Mouse (Mus musculus) heart, embryonic 12.5 days (tissue): ENCODE results near the gene Mrps23. TPM values are rescaled to one million over a fixed set of nuclear protein-coding genes. Genes with fewer than 3 reads are reported as not detected.

Experiments used
- ATAC-seq: fragments of 200-750 bp; cut with Nextera tagmentation; 2 replicates; pipeline ENCODE4 v1.8.0; 2017; ENCODE audit warnings: moderate TSS enrichment, moderate library complexity; ENCODE audit not compliant: insufficient number of reproducible peaks, low FRiP score
- H3K27ac ChIP-seq: fragments of 300-500 bp; sonication (generic); 2 replicates; pipeline ENCODE4 v1.5.1; 2016; ENCODE audit warnings: mild to moderate bottlenecking, moderate library complexity; ENCODE audit not compliant: poor library complexity, severe bottlenecking
- H3K27me3 ChIP-seq: fragments of 300-500 bp; sonication (generic); replicated peaks from 2 replicates; pipeline ENCODE4 v1.6.1; 2016; ENCODE audit warnings: mild to moderate bottlenecking, moderate library complexity
- H3K36me3 ChIP-seq: fragments of 300-500 bp; sonication (generic); 2 replicates; pipeline ENCODE4 v1.6.1; 2016; ENCODE audit warnings: mild to moderate bottlenecking, moderate library complexity
- H3K4me1 ChIP-seq: fragments of 300-500 bp; sonication (generic); replicated peaks from 2 replicates; pipeline ENCODE4 v1.6.1; 2016; ENCODE audit warnings: mild to moderate bottlenecking
- H3K4me2 ChIP-seq: fragments of 300-500 bp; sonication (generic); 2 replicates; pipeline ENCODE4 v1.6.1; 2016; ENCODE audit warnings: mild to moderate bottlenecking, moderate library complexity
- H3K4me3 ChIP-seq: fragments of 300-500 bp; sonication (generic); 2 replicates; pipeline ENCODE4 v1.5.1; 2016; ENCODE audit warnings: mild to moderate bottlenecking
- H3K9ac ChIP-seq: fragments of 300-500 bp; sonication (generic); 2 replicates; pipeline ENCODE4 v1.6.1; 2016; ENCODE audit warnings: mild to moderate bottlenecking, moderate library complexity
- H3K9me3 ChIP-seq: fragments of 300-500 bp; sonication (generic); replicated peaks from 2 replicates; pipeline ENCODE4 v1.6.1; 2016; ENCODE audit warnings: mild to moderate bottlenecking, moderate library complexity
- WGBS: fragments of 180-500 bp; shearing (Covaris S2); methylation state at CpG from one replicate; pipeline ENCODE4 v1.1.7; 2016; 5-methylcytosine and 5-hydroxymethylcytosine counted together
- polyA plus RNA-seq: library from polyadenylated mRNA; unstranded; fragments of >200 nt; fragmentation: Nextera tagmentation; extraction: Ambion mirVana; gene quantifications from 2 replicates; pipeline ENCODE4 v1.2.1, GENCODE M21; 2016

Gene Mrps23
- polyA plus RNA-seq, 1 experiment from 2014 or later = 79.2 TPM

DNA sequence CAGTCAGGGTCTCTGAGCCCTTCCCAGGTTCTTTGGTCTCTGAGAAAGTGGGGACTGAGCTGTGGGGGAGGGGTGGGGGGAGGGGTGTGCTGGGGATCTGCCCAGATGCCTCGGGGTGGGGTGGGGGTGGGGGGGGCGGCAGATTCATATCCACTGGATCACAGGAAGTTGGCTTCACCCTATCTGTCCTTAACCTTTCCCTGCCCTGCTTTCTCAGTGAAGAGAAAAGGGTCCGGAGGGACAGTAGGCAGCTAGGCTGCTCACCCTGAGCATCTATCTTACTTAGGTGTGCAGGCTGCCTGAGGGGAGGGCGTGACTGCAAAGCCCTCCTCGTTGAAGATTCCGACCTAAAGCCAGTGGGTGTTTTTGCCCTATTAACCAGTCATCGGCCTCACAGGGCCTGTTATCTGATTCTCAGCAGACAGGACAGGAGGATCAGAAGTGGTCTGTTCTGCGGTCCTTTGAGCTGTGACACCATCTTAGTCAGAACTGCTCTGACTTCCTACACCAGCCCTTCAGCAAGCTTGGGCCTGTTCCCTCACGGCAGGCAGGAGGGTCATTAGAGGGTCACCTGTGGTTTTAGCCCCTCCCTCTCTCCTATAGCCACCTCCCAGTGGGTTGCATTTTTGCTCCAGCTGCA, 30.7 kb upstream of the Mrps23 start:
- Histone ChIP-seq H3K27me3 (peaks cover 18% of the 10 kb centered on the region), H3K36me3 (peaks cover 15% of the 10 kb centered on the region), H3K9me3 (no peaks in the 10 kb centered on the region), H3K4me1 (peaks cover 49% of the 10 kb centered on the region), H3K9ac (peak overlapping the region; percentile 33; the same call in 1 of the 2 replicates), H3K4me3 (no peak overlapping the region), H3K27ac (peak overlapping the region; percentile 46), H3K4me2 (peak overlapping the region; percentile 12; the same call in 1 of the 2 replicates)
- ATAC-seq = no peak; the same call in 1 of the 2 replicates
- WGBS = 10% methylated on average over 9 of the region's 9 CpGs

DNA sequence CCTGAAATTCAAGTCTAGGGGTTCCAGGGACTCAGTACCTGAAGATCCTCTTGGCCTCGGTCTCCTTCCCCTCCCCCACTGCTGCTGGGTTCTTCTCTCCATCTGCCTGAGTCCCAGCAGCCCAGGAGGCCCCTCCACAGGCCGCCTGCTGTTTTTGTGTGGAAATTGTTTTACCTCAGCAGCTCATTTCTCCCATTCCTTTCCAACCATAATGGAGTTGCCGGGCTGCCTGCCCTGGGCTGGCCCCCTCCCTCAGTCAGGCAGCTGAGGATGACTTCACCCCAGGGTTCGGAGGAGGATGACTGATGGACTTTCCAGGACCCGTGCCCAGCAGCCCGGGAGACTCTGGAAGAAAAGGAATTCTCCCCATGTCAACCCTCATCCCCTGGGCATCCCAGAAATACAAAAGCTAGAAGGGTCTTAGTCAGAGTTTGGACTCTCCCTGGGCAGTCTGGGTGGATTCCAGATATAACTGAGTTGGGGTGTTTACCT, 23.7 kb upstream of the Mrps23 start:
- peak overlapping the region; percentile 42 for H3K4me2 ChIP-seq
- WGBS = 18% methylated on average over 6 of the region's 6 CpGs
- H3K9me3 ChIP-seq = no peaks in the 10 kb centered on the region
- ATAC-seq = peak; percentile 49
- peak overlapping the region; percentile 96 for H3K27ac ChIP-seq
- H3K27me3 ChIP-seq = 0 out of 2 replicates have a peak, but pooled peaks cover 5% of the 10 kb centered on the region
- H3K4me3 ChIP-seq = no peak overlapping the region
- H3K9ac ChIP-seq = peak overlapping the region; percentile 59; the same call in 1 of the 2 replicates
- H3K4me1 ChIP-seq = peaks cover 39% of the 10 kb centered on the region
- peaks cover 36% of the 10 kb centered on the region for H3K36me3 ChIP-seq

DNA sequence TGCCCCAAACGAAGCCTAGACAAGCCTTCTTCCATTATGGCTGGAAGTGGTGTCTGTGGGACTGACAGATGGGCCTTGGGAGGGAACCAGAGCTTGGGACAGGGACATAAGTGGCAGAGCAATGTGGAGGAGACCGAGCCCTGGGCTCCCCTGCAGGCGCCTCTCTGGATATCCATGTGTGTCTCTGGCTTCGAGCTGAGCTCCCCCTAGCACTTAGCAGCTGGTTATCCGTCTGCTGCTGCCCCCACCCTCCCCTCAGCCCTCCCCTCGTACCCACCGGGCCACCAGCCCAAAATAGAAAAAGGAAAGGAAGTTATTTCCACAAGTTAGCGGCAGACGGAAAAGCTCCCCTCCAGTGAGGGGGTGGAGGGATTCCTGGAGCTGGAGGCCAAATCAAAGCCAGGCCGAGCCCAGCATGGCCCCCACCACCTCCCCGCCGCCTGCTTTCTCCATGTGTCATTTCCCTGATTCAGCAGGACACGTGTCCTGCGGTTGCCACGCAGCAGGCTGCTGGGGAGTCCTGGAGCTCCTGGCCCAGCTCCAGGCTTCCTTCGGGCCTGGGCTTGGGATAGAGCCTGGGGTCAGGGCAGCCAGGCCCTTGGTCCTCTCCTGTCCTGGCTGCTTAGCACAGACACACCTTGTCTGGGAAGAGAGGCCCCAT, 23.1 kb upstream of the Mrps23 start:
- Histone ChIP-seq H3K27me3 (0 out of 2 replicates have a peak, but pooled peaks cover 5% of the 10 kb centered on the region), H3K4me3 (no peak overlapping the region), H3K36me3 (peaks cover 31% of the 10 kb centered on the region), H3K4me2 (peak overlapping the region; percentile 42), H3K9ac (peak overlapping the region; percentile 59), H3K4me1 (peaks cover 39% of the 10 kb centered on the region), H3K27ac (peak overlapping the region; percentile 96), H3K9me3 (no peaks in the 10 kb centered on the region)
- ATAC-seq = peak; percentile 85
- whole genome bisulfite sequencing = 3% methylated on average over 16 of the region's 16 CpGs

DNA sequence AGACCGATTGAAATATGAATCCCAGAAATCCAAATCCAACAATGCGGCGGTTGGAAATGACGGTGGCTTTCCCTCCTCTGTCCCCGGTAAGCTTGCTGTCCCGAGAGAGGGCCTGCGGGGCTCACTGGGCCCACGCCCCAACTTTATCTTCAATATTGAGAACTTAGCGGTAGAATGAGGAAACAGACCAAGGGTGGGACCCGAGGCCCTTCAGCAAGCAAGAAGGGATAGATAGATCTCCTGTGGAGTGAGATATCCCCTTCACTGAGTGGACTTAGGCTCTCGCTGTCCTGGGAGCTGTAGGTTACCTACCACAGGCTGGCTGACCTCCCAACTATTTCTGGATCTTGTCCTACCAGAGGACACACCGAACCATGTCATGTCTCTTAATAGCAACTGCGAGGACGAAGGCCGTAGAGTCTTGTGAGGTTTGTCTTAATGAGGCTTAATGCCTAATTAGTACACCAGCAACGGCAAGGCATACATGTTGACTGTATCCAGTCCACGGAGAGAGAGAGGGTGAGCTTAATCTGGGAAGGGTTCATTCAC, 19.5 kb upstream of the Mrps23 start:
- H3K9me3 ChIP-seq = no peaks in the 10 kb centered on the region
- ATAC-seq = no peak
- no peak overlapping the region for H3K4me2 ChIP-seq
- peak overlapping the region; percentile 4; the same call in 1 of the 2 replicates for H3K27ac ChIP-seq
- 78% methylated on average over 17 of the region's 17 CpGs for WGBS
- no peak overlapping the region for H3K9ac ChIP-seq
- H3K4me1 ChIP-seq = peaks cover 47% of the 10 kb centered on the region
- peaks cover 21% of the 10 kb centered on the region for H3K36me3 ChIP-seq
- H3K27me3 ChIP-seq = 0 out of 2 replicates have a peak, but pooled peaks cover 5% of the 10 kb centered on the region
- no peak overlapping the region for H3K4me3 ChIP-seq

DNA sequence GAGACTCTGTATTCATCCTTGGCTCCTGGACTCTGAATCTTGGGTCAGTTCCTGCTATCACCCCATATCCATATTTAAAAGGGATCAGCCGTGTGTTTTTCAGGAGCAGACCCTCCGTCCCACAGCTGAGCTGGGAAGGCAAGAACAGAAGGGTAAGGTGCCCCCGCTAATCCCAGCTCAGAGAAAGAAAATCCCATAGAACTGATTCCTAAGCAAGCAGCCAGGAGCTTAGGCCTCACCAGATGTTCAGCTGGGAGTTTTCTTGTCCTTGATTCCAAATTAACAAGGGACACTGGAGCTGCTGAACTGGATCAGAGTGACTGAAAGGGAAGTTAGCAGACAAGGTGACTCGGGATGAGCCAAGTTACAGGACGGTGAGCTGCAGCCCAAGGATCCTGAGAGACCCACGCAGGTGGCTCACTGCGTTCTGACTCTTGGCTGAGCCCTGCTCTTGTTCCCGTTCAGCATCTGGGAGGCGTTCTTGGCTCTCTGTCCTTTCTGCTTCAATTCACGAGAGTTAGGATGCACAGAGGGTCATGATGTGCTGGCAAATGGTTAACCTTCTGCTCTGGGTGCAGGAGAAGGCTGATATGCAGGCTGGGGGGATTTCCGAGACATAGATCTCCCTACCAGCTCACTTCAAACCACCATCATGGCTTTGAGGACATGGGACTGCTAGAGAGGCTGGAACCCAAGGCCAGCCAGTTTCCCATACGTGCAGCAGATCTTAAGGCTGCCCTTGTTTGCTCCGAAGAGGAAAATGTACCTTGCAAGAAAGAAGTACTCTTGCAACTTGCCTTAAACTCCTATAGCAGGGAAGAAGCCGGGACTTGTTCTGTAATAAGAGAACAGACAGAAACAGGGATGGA, 17.9 kb upstream of the Mrps23 start:
- Histone ChIP-seq H3K4me3 (no peak overlapping the region), H3K4me2 (no peak overlapping the region), H3K9me3 (no peaks in the 10 kb centered on the region), H3K27me3 (peaks cover 14% of the 10 kb centered on the region), H3K27ac (no peak overlapping the region), H3K36me3 (peaks cover 21% of the 10 kb centered on the region), H3K4me1 (peaks cover 31% of the 10 kb centered on the region), H3K9ac (no peak overlapping the region)
- WGBS = 84% methylated on average over 14 of the region's 14 CpGs
- ATAC-seq = no peak

DNA sequence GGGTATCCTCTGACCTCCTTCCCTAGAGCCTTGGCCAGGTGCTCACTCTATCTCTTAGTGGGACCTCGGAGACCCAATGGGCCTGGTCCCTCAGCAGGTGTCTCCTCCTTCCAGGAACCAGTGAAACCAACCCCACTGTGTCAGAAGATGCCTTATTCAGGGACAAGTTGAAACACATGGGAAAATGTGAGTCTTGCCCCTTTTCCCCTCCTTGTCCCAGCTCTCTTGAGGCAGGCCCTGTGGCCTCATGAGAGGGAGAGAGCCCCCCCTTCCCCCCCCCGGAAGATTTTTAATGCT, 17.3 kb upstream of the Mrps23 start:
- ATAC-seq = no peak
- Histone ChIP-seq H3K9me3 (no peaks in the 10 kb centered on the region), H3K36me3 (peaks cover 21% of the 10 kb centered on the region), H3K4me3 (no peak overlapping the region), H3K9ac (peak overlapping the region; percentile 60), H3K4me2 (peak overlapping the region; percentile 57; the same call in 1 of the 2 replicates), H3K4me1 (peaks cover 25% of the 10 kb centered on the region), H3K27ac (peak overlapping the region; percentile 44; the same call in 1 of the 2 replicates), H3K27me3 (peaks cover 20% of the 10 kb centered on the region)
- WGBS = 50% methylated on average over 2 of the region's 2 CpGs

DNA sequence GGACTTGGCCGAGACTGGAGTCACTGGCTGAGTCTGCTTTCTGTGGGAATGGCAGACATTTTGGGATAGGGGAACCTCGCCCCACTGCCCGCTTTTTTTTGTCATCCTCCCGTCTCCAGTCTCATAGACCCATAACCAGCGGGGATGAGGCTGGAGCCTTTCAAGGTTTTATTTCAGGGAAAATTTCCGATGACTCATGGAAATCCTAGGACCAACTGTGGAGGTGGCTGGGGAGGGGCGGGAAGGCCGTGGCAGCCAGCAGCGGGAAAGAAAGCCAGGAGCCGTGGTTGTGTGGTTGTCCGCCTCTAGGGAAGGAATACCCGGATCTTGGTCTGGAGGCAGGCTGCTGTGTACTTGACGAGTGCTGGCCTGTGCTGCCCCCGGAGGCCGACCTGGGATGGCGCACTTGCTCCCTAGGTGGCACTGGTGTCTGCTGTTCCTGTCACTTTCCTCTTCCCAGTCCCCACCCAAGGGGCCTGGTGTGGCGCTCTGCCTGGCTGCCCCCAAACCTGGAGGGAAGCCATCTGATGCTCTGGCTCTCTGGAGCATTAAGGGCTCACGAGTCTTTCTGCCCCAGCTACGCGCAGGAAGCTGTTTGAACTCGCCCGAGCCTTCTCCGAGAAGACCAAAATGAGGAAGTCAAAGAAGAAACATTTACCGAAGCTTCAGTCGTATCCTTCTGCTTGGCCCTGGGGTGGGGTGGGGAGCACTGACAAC, 16.6 kb upstream of the Mrps23 start:
- peak; percentile 87 for ATAC-seq
- H3K4me1 ChIP-seq = peaks cover 25% of the 10 kb centered on the region
- H3K9me3 ChIP-seq = no peaks in the 10 kb centered on the region
- H3K4me2 ChIP-seq = peak overlapping the region; percentile 57
- H3K36me3 ChIP-seq = peaks cover 21% of the 10 kb centered on the region
- 11% methylated on average over 25 of the region's 25 CpGs for WGBS
- peaks cover 26% of the 10 kb centered on the region for H3K27me3 ChIP-seq
- H3K27ac ChIP-seq = peak overlapping the region; percentile 44
- H3K4me3 ChIP-seq = peak overlapping the region; percentile 3; the same call in 1 of the 2 replicates
- peak overlapping the region; percentile 60 for H3K9ac ChIP-seq

DNA sequence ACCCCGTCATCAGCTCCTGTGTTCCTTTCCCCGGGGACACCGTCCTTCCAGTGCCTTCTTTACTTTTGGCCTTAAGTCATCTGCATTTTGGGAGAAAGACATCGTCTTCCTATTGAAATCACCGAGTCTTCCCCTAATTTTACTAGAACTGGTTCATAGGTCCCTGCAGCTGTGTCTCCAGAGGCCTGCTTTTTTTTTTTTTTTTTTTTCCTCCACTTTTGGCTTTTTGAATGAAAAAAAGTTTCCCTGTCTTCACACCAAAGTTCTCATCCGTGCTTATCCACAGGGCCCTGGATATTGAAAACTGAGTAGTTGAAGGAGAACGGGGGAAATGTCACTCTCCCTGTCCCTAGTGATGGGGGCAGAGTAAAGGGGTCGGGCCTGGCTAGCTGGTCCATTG, 16.0 kb upstream of the Mrps23 start:
- Histone ChIP-seq H3K36me3 (peaks cover 17% of the 10 kb centered on the region), H3K9ac (peak overlapping the region; percentile 60; the same call in 1 of the 2 replicates), H3K27me3 (peaks cover 25% of the 10 kb centered on the region), H3K4me2 (peak overlapping the region; percentile 57; the same call in 1 of the 2 replicates), H3K4me3 (no peak overlapping the region), H3K27ac (no peak overlapping the region), H3K4me1 (peaks cover 30% of the 10 kb centered on the region), H3K9me3 (no peaks in the 10 kb centered on the region)
- no peak for ATAC-seq
- 54% methylated on average over 8 of the region's 8 CpGs for WGBS

DNA sequence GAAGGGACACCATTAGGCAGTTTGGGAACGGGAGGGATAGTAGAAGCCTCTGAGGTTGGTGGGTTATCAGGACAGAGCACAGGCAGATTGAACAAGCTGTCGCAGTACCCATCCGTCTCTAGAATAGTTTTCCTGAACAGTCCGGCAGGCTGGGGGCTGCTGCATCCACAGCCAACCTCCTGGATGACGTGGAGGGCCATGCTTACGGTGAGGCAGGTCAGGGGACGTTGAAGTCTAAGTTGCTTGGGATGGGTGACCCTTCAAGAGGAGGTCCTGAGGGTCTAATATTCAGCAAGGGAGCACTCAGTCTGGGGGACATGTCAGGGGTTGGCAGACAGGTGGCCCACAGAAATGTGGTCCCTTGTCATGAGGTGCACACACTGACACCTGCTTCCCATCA, 15.6 kb upstream of the Mrps23 start:
- 83% methylated on average over 7 of the region's 7 CpGs for WGBS
- Histone ChIP-seq H3K36me3 (peaks cover 13% of the 10 kb centered on the region), H3K27me3 (peaks cover 28% of the 10 kb centered on the region), H3K4me2 (no peak overlapping the region), H3K4me1 (peaks cover 34% of the 10 kb centered on the region), H3K9me3 (no peaks in the 10 kb centered on the region), H3K4me3 (no peak overlapping the region), H3K9ac (no peak overlapping the region), H3K27ac (no peak overlapping the region)
- ATAC-seq = no peak

DNA sequence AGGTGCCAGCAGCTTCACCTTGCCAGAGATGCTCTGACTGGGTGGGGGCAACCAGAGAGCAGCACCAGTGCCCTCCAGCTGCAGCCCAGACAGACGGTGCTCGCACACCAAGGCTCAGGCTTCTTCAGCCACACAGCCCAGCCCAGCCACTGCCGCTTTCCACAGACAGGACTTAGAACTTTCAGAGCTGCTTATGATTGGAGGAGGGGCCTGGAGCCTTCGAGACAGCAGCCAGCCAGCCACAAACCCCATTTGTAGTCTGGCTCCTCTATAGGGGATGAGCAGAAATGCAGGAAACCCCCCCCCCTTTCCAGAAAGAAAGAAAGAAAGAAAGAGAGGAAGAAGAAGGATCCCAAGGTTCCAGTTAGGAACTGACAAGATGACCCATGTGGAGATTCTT, 11.6 kb upstream of the Mrps23 start:
- H3K4me3 ChIP-seq = 0 out of 2 replicates have a peak overlapping the region, but pooled peaks have one; percentile 38
- H3K27ac ChIP-seq = no peak overlapping the region
- peaks cover 43% of the 10 kb centered on the region for H3K27me3 ChIP-seq
- ATAC-seq = 0 out of 2 replicates have a peak, but pooled peaks have one; percentile 12
- 7% methylated on average over 4 of the region's 4 CpGs for WGBS
- H3K4me2 ChIP-seq = peak overlapping the region; percentile 67
- peak overlapping the region; percentile 4; the same call in 1 of the 2 replicates for H3K9ac ChIP-seq
- H3K9me3 ChIP-seq = no peaks in the 10 kb centered on the region
- no peaks in the 10 kb centered on the region for H3K36me3 ChIP-seq
- H3K4me1 ChIP-seq = peaks cover 38% of the 10 kb centered on the region
